Mouse (Mus musculus) E14TG2a.4 (cell line): ENCODE data around the gene Tnks2.

Experiments
- CTCF ChIP-seq: conservative IDR thresholded peaks from 2 replicates; pipeline ENCODE4 v1.5.1; 2014; ENCODE audit warnings: low read length
- NANOG ChIP-seq: IDR thresholded peaks from 2 replicates; pipeline ENCODE4 v1.6.1; 2014; ENCODE audit warnings: borderline replicate concordance, low read length, mixed read lengths

DNA sequence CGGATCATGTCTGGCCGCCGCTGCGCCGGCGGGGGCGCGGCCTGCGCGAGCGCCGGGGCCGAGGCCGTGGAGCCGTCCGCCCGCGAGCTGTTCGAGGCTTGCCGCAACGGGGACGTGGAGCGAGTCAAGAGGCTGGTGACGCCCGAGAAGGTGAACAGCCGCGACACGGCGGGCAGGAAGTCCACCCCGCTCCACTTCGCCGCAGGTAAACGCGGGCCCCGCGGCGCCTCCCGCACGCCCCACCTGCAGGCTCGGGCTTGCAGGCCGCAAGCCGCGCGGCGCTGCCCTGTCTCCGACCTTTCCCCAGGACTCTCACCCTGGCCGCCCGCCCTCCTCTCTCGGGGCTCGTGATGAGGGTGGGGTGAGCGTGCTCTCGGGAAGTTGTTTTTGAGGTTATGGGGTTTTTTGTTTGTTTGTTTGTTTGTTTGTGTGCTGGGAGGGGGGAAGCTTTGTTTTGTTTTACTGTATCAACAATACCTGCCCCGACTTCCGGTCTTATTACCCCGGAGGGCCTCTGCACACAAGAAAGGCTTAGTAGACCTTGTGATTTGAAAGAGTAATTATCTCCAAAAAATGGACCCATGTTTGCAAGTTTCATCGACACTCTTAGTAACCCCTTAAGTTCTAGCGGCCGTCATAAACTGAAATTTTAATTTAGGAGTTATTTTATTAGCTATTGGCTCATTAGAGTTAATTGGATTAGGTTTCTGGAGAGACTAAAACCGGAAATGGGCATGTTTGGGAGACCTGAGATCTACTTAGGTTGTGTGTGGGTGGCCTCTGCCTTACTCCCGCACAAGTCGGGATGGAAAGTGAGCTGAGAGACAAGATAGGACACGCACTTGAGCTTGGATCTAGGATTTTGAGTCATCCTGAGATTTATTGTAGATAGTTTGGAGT lies 750 bp downstream of the Tnks2 start:
- TF ChIP-seq CTCF (no peak), NANOG (no peak)
